Mouse (Mus musculus) cortical plate, adult 2 months (tissue): Measurements from ENCODE around the gene Tmem259. TPM values are rescaled to one million over a fixed set of nuclear protein-coding genes. Genes with fewer than 3 reads are reported as not detected.
A peak's percentile ranks its signal among the peaks of the same experiment; 100 is the strongest.

Source experiments
- H3K27ac ChIP-seq: fragments of 200-500 bp; 2 replicates; pipeline ENCODE4 v1.5.1; 2012; ENCODE audit warnings: low read length, control low read depth, inconsistent platforms; ENCODE audit not compliant: insufficient read depth
- H3K4me1 ChIP-seq: fragments of 200-500 bp; 2 replicates; pipeline ENCODE4 v1.6.1; 2011; ENCODE audit warnings: low read length; ENCODE audit not compliant: control insufficient read depth, insufficient read depth
- H3K4me3 ChIP-seq: fragments of 200-500 bp; 2 replicates; pipeline ENCODE4 v1.5.1; 2011; ENCODE audit warnings: mild to moderate bottlenecking, low read length, control low read depth; ENCODE audit not compliant: insufficient read depth
- CTCF ChIP-seq: fragments of 200-500 bp; IDR thresholded peaks from 2 replicates; pipeline ENCODE4 v1.5.1; 2011; ENCODE audit warnings: mild to moderate bottlenecking, control low read depth, low read length; ENCODE audit not compliant: insufficient read depth; ENCODE audit errors: extremely low read depth
- POLR2A ChIP-seq: fragments of 200-500 bp; IDR thresholded peaks from 2 replicates; pipeline ENCODE4 v1.6.1; 2011; ENCODE audit warnings: mild to moderate bottlenecking, low read length, control low read depth; ENCODE audit not compliant: insufficient read depth; ENCODE audit errors: extremely low read depth
- polyA plus RNA-seq: library from polyadenylated mRNA; depleted of rRNA; stranded (reverse); fragments of >200 nt; gene quantifications from 2 replicates; pipeline ENCODE4 v1.2.3, GENCODE M21; 2012

Tmem259 gene
- polyA plus RNA-seq, 1 experiment = 168 TPM

GRCm38 (mm10) chr10:80017361-80017760, 33.2 kb upstream of the Tmem259 start:
- TF ChIP-seq POLR2A (no peak), CTCF (no peak)
- Histone ChIP-seq H3K27ac (no peak overlapping the region), H3K4me1 (no peaks in the 10 kb centered on the region), H3K4me3 (no peak overlapping the region)

GRCm38 (mm10) chr10:80016931-80017330, 32.8 kb upstream of the Tmem259 start:
- TF ChIP-seq POLR2A = no peak
- TF ChIP-seq CTCF = no peak
- H3K27ac ChIP-seq = no peak overlapping the region
- H3K4me1 ChIP-seq = no peaks in the 10 kb centered on the region
- H3K4me3 ChIP-seq = peak overlapping the region; percentile 28; the same call in 1 of the 2 replicates

- TF ChIP-seq POLR2A (no peak), CTCF (no peak)
- H3K4me1 ChIP-seq = no peaks in the 10 kb centered on the region
- peak within 1 kb of the TSS; percentile 28; the same call in 1 of the 2 replicates for H3K4me3 ChIP-seq
- H3K27ac ChIP-seq = no peak within 1 kb of the TSS
Observed at GRCm38 (mm10) chr10:80016511-80016910, 32.4 kb upstream of the Tmem259 start, which contains the start of gene Arhgap45. Gene Arhgap45, plus strand, starts transcription at chr10:80016653.

- H3K4me3 ChIP-seq = no peak overlapping the region
- no peaks in the 10 kb centered on the region for H3K4me1 ChIP-seq
- TF ChIP-seq CTCF (no peak), POLR2A (no peak)
- H3K27ac ChIP-seq = no peak overlapping the region
Observed at GRCm38 (mm10) chr10:80015583-80015982, 31.5 kb upstream of the Tmem259 start.

GRCm38 (mm10) chr10:80014484-80015290, 30.6 kb upstream of the Tmem259 start:
- TF ChIP-seq POLR2A = no peak
- TF ChIP-seq CTCF = no peak
- H3K4me1 ChIP-seq = no peaks in the 10 kb centered on the region
- no peak overlapping the region for H3K4me3 ChIP-seq
- H3K27ac ChIP-seq = no peak overlapping the region

- Histone ChIP-seq H3K4me3 (no peak overlapping the region), H3K4me1 (no peaks in the 10 kb centered on the region)
- TF ChIP-seq CTCF (no peak), POLR2A (no peak)
Observed at GRCm38 (mm10) chr10:80013609-80014008, 29.5 kb upstream of the Tmem259 start.

GRCm38 (mm10) chr10:80011740-80012139, 27.6 kb upstream of the Tmem259 start:
- Histone ChIP-seq H3K4me3 (no peak overlapping the region), H3K27ac (no peak overlapping the region), H3K4me1 (no peaks in the 10 kb centered on the region)
- TF ChIP-seq POLR2A (no peak), CTCF (no peak)

More at GRCm38 (mm10) chr10:80013609-80014008, 29.5 kb upstream of the Tmem259 start:
- no peak overlapping the region for H3K27ac ChIP-seq

GRCm38 (mm10) chr10:80004233-80004705, 20.1 kb upstream of the Tmem259 start:
- Histone ChIP-seq H3K27ac (no peak overlapping the region), H3K4me3 (no peak overlapping the region), H3K4me1 (no peaks in the 10 kb centered on the region)
- TF ChIP-seq CTCF (no peak), POLR2A (no peak)

- no peaks in the 10 kb centered on the region for H3K4me1 ChIP-seq
- TF ChIP-seq CTCF (no peak), POLR2A (no peak)
- no peak overlapping the region for H3K27ac ChIP-seq
- H3K4me3 ChIP-seq = no peak overlapping the region
Observed at GRCm38 (mm10) chr10:80003374-80004232, 19.5 kb upstream of the Tmem259 start.
